In genomic region chr11:81982191-81982590, GRCm38 (mm10) we compare ENCODE assay signal across 19 mouse cellular contexts. TPM values are rescaled to one million over a fixed set of nuclear protein-coding genes. Genes with fewer than 3 reads are reported as not detected.
DNase-seq lines count a peak whose midpoint lies in the region; ATAC-seq and TF ChIP-seq lines count a peak whose summit lies in the region.
"Had no signal": no experiment of that assay in that cellular context is flagged by ENCODE, and none has a peak within 500 bp of the region (broad histone marks: within the 10 kb centered on the region; RNA-seq: fewer than 3 reads in every experiment).

No protein-coding gene starts in this region.

- WGBS in kidney, embryonic 14.5 days = 4% methylated on average over 11 of the region's 11 CpGs

- no peaks in the 10 kb centered on the region for H3K9me3 ChIP-seq in kidney, embryonic 14.5 days (ENCODE audit: control insufficient read depth, low read length)
- H3K9me3 ChIP-seq: hindbrain, embryonic 12.5 days; liver, embryonic 15.5 days had no signal

- H3K79me2 ChIP-seq in C2C12 (ENCODE audit: control insufficient read depth, insufficient read depth) = no peaks in the 10 kb centered on the region

- no peak for TF ChIP-seq POLR2A in brain, embryonic 14.5 days (IDR thresholded peaks at IDR 0.05; ENCODE audit: borderline replicate concordance, extremely low read depth, insufficient read depth, insufficient read length, poor library complexity, severe bottlenecking)

- H3K27me3 ChIP-seq in kidney, embryonic 14.5 days (ENCODE audit: control insufficient read depth, insufficient read depth, low read length) = no peaks in the 10 kb centered on the region
- H3K27me3 ChIP-seq in C2C12 (ENCODE audit: control insufficient read depth, insufficient read depth, insufficient read length) = peaks cover under 1% of the 10 kb centered on the region
- H3K27me3 ChIP-seq: hindbrain, embryonic 12.5 days; liver, embryonic 15.5 days had no signal

- peak; percentile 60; the same call in 1 of the 2 replicates for ATAC-seq in kidney, embryonic 14.5 days (ENCODE audit: low FRiP score, low TSS enrichment)

- H3K9ac ChIP-seq in kidney, embryonic 14.5 days (ENCODE audit: low read depth, low read length) = no peak overlapping the region
- H3K9ac ChIP-seq: hindbrain, embryonic 12.5 days; liver, embryonic 15.5 days had no signal

- H3K36me3 ChIP-seq in kidney, embryonic 14.5 days (ENCODE audit: control insufficient read depth, insufficient read depth, low read length) = no peaks in the 10 kb centered on the region
- no peaks in the 10 kb centered on the region for H3K36me3 ChIP-seq in C2C12 (ENCODE audit: control insufficient read depth, insufficient read depth)
- H3K36me3 ChIP-seq: hindbrain, embryonic 12.5 days; liver, embryonic 15.5 days had no signal

- no peak overlapping the region for H3K4me3 ChIP-seq in kidney, embryonic 14.5 days (ENCODE audit: low read length)
- no peak overlapping the region for H3K4me3 ChIP-seq in C2C12 (ENCODE audit: insufficient read depth, poor library complexity, severe bottlenecking)
- H3K4me3 ChIP-seq: erythroblast, embryonic 14.5 days; hindbrain, embryonic 12.5 days; layer of hippocampus, adult 2 months; liver, embryonic 15.5 days had no signal

- H3K79me3 ChIP-seq in C2C12 (ENCODE audit: low read depth) = no peaks in the 10 kb centered on the region

- 0 out of 2 replicates have a peak, but pooled peaks cover 9% of the 10 kb centered on the region for H3K4me1 ChIP-seq in kidney, embryonic 14.5 days (ENCODE audit: control insufficient read depth, insufficient read depth, low read length)
- H3K4me1 ChIP-seq: liver, embryonic 15.5 days had no signal

- TF ChIP-seq CTCF in C2C12 (IDR thresholded peaks at IDR 0.05; ENCODE audit: control insufficient read depth, insufficient read depth, insufficient read length) = no peak
- no peak for TF ChIP-seq CTCF in brain, embryonic 14.5 days (IDR thresholded peaks at IDR 0.05; ENCODE audit: borderline replicate concordance, extremely low read depth, insufficient read depth, insufficient read length)

- no peak overlapping the region for H3K4me2 ChIP-seq in kidney, embryonic 14.5 days (replicated peaks; ENCODE audit: low read depth, low read length)
- H3K4me2 ChIP-seq: heart, embryonic 11.5 days; hindbrain, embryonic 12.5 days; liver, embryonic 15.5 days had no signal

- no peak for DNase-seq in kidney, adult 8-10 months
- DNase-seq in brain, embryonic 14.5 days (ENCODE audit: low read depth) = peak; percentile 70
- peak; percentile 12 to 22 for DNase-seq in kidney, postnatal 4 days
- DNase-seq in adrenal gland, postnatal 10 days = no peak
- no peak for DNase-seq in thymus, postnatal 14 days
- DNase-seq: adrenal gland, adult 8-10 months; cerebellum, postnatal 25 days; spleen, adult 18-20 months had no signal

- no peak overlapping the region for H3ac ChIP-seq in C2C12 (ENCODE audit: control insufficient read depth, insufficient read length, low read depth)

- H3K27ac ChIP-seq in kidney, embryonic 14.5 days (ENCODE audit: low read depth, low read length) = no peak overlapping the region
- H3K27ac ChIP-seq: hindbrain, embryonic 12.5 days; layer of hippocampus, adult 2 months; liver, embryonic 15.5 days had no signal

TF ChIP-seq in C2C12, 6 proteins besides CTCF, POLR2A, EP300 and RAD21:
- TF ChIP-seq FOSL1 (IDR thresholded peaks at IDR 0.05; ENCODE audit: insufficient read depth, low read length, poor library complexity, severe bottlenecking) = no peak
- peak; percentile 38 for TF ChIP-seq MYOD1 (IDR thresholded peaks at IDR 0.05; ENCODE audit: control insufficient read depth, insufficient read length, low read depth)
- no peak for TF ChIP-seq CEBPB (IDR thresholded peaks at IDR 0.05; ENCODE audit: low read depth)
- no peak for TF ChIP-seq USF1 (IDR thresholded peaks at IDR 0.05; ENCODE audit: low read depth)
- no peak for TF ChIP-seq MAX (IDR thresholded peaks at IDR 0.05)
- no peak for TF ChIP-seq MYOG (IDR thresholded peaks at IDR 0.05; ENCODE audit: control insufficient read depth, extremely low read depth, insufficient read length)

RNA-seq across cellular contexts. Expression of gene Asic2, which starts 13.9 kb away (rescaled TPM):
- 3.4 and 3.8 TPM in 2 replicates for polyA plus RNA-seq in kidney, embryonic 14.5 days (2014; fragmentation: Nextera tagmentation; extraction: Ambion mirVana)
- polyA plus RNA-seq in C2C12 (2012; fragmentation: generic; extraction: Trizol) = not detected
- polyA plus RNA-seq in brain, embryonic 14.5 days (2012; rRNA removed) = 12.4 and 24.0 TPM in 2 replicates
- 1 to 10 TPM; 2.6 to 4.8 TPM for total RNA-seq in adrenal gland, postnatal 10 days (2021)
- total RNA-seq: CH12.LX; megakaryocyte, adult 5-6 weeks had no signal
- polyA plus RNA-seq: erythroblast, embryonic 14.5 days had no signal

RNA-seq across cellular contexts. Expression of gene Ccl2, which starts 53.2 kb away (rescaled TPM):
- polyA plus RNA-seq in kidney, embryonic 14.5 days (2014; fragmentation: Nextera tagmentation; extraction: Ambion mirVana) = 0.92 and 2.7 TPM in 2 replicates
- 31.4 TPM for polyA plus RNA-seq in C2C12 (2012; fragmentation: generic; extraction: Trizol)
- 0.72 and 0.74 TPM in 2 replicates for polyA plus RNA-seq in brain, embryonic 14.5 days (2012; rRNA removed)
- total RNA-seq in adrenal gland, postnatal 10 days (2021) = 1 to 10 TPM in 1 of 2 experiments, under 1 TPM in 1; 0.33 to 1.6 TPM
- total RNA-seq: layer of hippocampus, adult 2 months; left cerebral cortex, adult 8-10 months had no signal
- polyA plus RNA-seq: erythroblast, embryonic 14.5 days had no signal

RNA-seq across cellular contexts. Expression of gene Gm17268, which starts 56.2 kb away (rescaled TPM):
- not detected in 2 replicates for polyA plus RNA-seq in kidney, embryonic 14.5 days (2014; fragmentation: Nextera tagmentation; extraction: Ambion mirVana)
- polyA plus RNA-seq in C2C12 (2012; fragmentation: generic; extraction: Trizol) = not detected
- polyA plus RNA-seq in brain, embryonic 14.5 days (2012; rRNA removed) = not detected in 2 replicates
- not detected for total RNA-seq in adrenal gland, postnatal 10 days (2021)
- total RNA-seq: adrenal gland, adult 8-10 months; CH12.LX; layer of hippocampus, adult 2 months; left cerebral cortex, adult 8-10 months; megakaryocyte, adult 5-6 weeks had no signal
- polyA plus RNA-seq: erythroblast, embryonic 14.5 days; heart, embryonic 11.5 days; hindbrain, embryonic 12.5 days; liver, embryonic 15.5 days; urinary bladder, adult 2 months had no signal

Comparison
In these comparisons a context has a peak if more than half of its experiments do, and no peak if none do; other contexts are left out.
1. DNase-seq: peak in brain, embryonic 14.5 days (single experiment) and kidney, postnatal 4 days (2 of 2); none in kidney, adult 8-10 months (0 of 2), adrenal gland, postnatal 10 days (single experiment) and thymus, postnatal 14 days (single experiment).